23 mouse cellular contexts compared by ENCODE assay signal in the genomic region with DNA sequence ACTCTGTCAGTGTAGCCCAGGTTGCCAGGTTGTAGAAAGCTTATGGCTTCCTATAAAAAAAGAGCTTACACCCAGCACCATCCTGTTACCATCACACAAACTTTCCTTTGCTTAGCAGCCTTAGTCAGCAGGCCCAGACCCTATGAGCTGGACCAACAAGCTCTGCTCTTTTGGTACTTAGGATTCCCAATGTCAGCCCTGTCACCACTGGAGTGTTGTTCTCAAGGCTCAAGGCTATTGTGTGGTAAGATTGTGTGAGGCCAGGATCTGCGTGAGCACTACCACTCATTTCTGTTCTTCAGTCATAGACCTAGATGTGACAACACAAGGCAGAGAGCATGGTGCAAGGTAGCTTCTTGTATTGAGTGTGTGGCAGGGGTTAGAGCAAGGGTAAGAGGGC. TPM values are rescaled to one million over a fixed set of nuclear protein-coding genes. Genes with fewer than 3 reads are reported as not detected.
"Had no signal": no experiment of that assay in that cellular context is flagged by ENCODE, and none has a peak within 500 bp of the region (broad histone marks: within the 10 kb centered on the region; RNA-seq: fewer than 3 reads in every experiment).

No protein-coding gene starts in this region.

- H3K27me3 ChIP-seq: limb, embryonic 13.5 days; lung, embryonic 15.5 days; midbrain, embryonic 13.5 days; neural tube, embryonic 13.5 days; stomach, embryonic 15.5 days had no signal

- H3K36me3 ChIP-seq: limb, embryonic 10.5 days; limb, embryonic 13.5 days; lung, embryonic 15.5 days; midbrain, embryonic 10.5 days; midbrain, embryonic 13.5 days; neural tube, embryonic 13.5 days; stomach, embryonic 15.5 days had no signal

- H3K9ac ChIP-seq: limb, embryonic 13.5 days; lung, embryonic 15.5 days; midbrain, embryonic 13.5 days; neural tube, embryonic 13.5 days; stomach, embryonic 15.5 days had no signal

- H3K9me3 ChIP-seq: limb, embryonic 10.5 days; limb, embryonic 13.5 days; lung, embryonic 15.5 days; megakaryocyte, embryonic 14.5 days; midbrain, embryonic 10.5 days; midbrain, embryonic 13.5 days; neural tube, embryonic 13.5 days; stomach, embryonic 15.5 days had no signal

- H3K4me3 ChIP-seq: limb, embryonic 10.5 days; limb, embryonic 13.5 days; lung, embryonic 15.5 days; megakaryocyte, embryonic 14.5 days; midbrain, embryonic 10.5 days; midbrain, embryonic 13.5 days; myocyte; neural tube, embryonic 13.5 days; stomach, embryonic 15.5 days had no signal

- H3K4me2 ChIP-seq: limb, embryonic 13.5 days; lung, embryonic 15.5 days; midbrain, embryonic 13.5 days; neural tube, embryonic 13.5 days; stomach, embryonic 15.5 days had no signal

- H3K4me1 ChIP-seq: limb, embryonic 13.5 days; lung, embryonic 15.5 days; midbrain, embryonic 10.5 days; midbrain, embryonic 13.5 days; stomach, embryonic 15.5 days had no signal

- ATAC-seq: midbrain, embryonic 13.5 days; midbrain, embryonic 16.5 days had no signal

- H3K27ac ChIP-seq: limb, embryonic 10.5 days; limb, embryonic 13.5 days; lung, embryonic 15.5 days; midbrain, embryonic 10.5 days; midbrain, embryonic 13.5 days; neural tube, embryonic 13.5 days; stomach, embryonic 15.5 days had no signal

- DNase-seq: kidney, adult 18-20 months; kidney, adult 9 months; kidney, postnatal 14 days; kidney, postnatal 4 days; lung, adult 18-20 months; lung, postnatal 10 days; lung, postnatal 36 days; retina, postnatal 1 day; right cerebral cortex, postnatal 25 days; spleen, adult 18-20 months; thymus, postnatal 25 days had no signal

RNA-seq across cellular contexts. Expression of a gene that starts 54.7 kb away (rescaled TPM):
- total RNA-seq: monocyte, adult 5-6 weeks; neutrophil, adult 5-6 weeks had no signal
- polyA plus RNA-seq: limb, embryonic 10.5 days; limb, embryonic 13.5 days; lung, embryonic 15.5 days; midbrain, embryonic 10.5 days had no signal

RNA-seq across cellular contexts. Expression of a gene that starts 57.4 kb away (rescaled TPM):
- polyA plus RNA-seq: myocyte had no signal
